In genomic region chr4:137412185-137412709, GRCm38 (mm10) we compare ENCODE assay signal across 29 mouse cellular contexts. TPM values are rescaled to one million over a fixed set of nuclear protein-coding genes. Genes with fewer than 3 reads are reported as not detected.
DNase-seq lines count a peak whose midpoint lies in the region; ATAC-seq and TF ChIP-seq lines count a peak whose summit lies in the region.
"Not testable (repeated sequence)": the region's sequence is repeated elsewhere in the genome, so short reads cannot be mapped to it uniquely, and the experiment has no call there.
"Had no signal": no experiment of that assay in that cellular context is flagged by ENCODE, and none has a peak within 500 bp of the region (broad histone marks: within the 10 kb centered on the region; RNA-seq: fewer than 3 reads in every experiment).

No protein-coding gene starts in this region.

- not testable (repeated sequence) for H3K27me3 ChIP-seq in heart, embryonic 15.5 days; limb, embryonic 15.5 days; liver, embryonic 16.5 days (ENCODE audit: control insufficient read depth, insufficient read depth, low read depth, low read length); lung, postnatal 0 days (replicated peaks; ENCODE audit: insufficient read depth, low read length); stomach, embryonic 15.5 days (replicated peaks); testis, adult 2 months (ENCODE audit: control insufficient read depth, insufficient read depth, low read length)

- not testable (repeated sequence) for TF ChIP-seq POLR2A in testis, adult 2 months (IDR thresholded peaks at IDR 0.05; ENCODE audit: control insufficient read depth, low read depth, low read length)

- DNase-seq in gastrocnemius, postnatal 25 days: peak; percentile 27
- not testable (repeated sequence) for DNase-seq in lung, postnatal 0 days (ENCODE audit: low spot score)

- ATAC-seq in heart, embryonic 15.5 days (replicated peaks; ENCODE audit: insufficient number of reproducible peaks, insufficient read depth, low FRiP score, low read depth): peak; percentile 18; the same call in 1 of the 2 replicates
- peak; percentile 19; the same call in 1 of the 2 replicates for ATAC-seq in limb, embryonic 15.5 days (ENCODE audit: insufficient number of reproducible peaks, low FRiP score, low TSS enrichment, low read depth)
- peak; percentile 84 for ATAC-seq in liver, embryonic 16.5 days (ENCODE audit: low read depth)
- ATAC-seq in lung, postnatal 0 days: peak; percentile 26; the same call in 1 of the 2 replicates
- ATAC-seq in stomach, embryonic 15.5 days (ENCODE audit: insufficient read depth, low FRiP score, low read depth): peak; percentile 76

- TF ChIP-seq CTCF in lung, postnatal 0 days (IDR thresholded peaks at IDR 0.05); testis, adult 2 months (IDR thresholded peaks at IDR 0.05; ENCODE audit: control insufficient read depth, insufficient read depth, insufficient replicate concordance, low read depth, low read length): not testable (repeated sequence)

- H3K36me3 ChIP-seq in heart, embryonic 15.5 days; limb, embryonic 15.5 days; liver, embryonic 16.5 days (ENCODE audit: control insufficient read depth, insufficient read depth); lung, postnatal 0 days (ENCODE audit: insufficient read depth, low read length); stomach, embryonic 15.5 days; testis, adult 2 months (ENCODE audit: control insufficient read depth, insufficient read depth, low read length): not testable (repeated sequence)

- H3K4me2 ChIP-seq in heart, embryonic 15.5 days; limb, embryonic 15.5 days; liver, embryonic 16.5 days (ENCODE audit: low read depth, low read length); lung, postnatal 0 days (replicated peaks; ENCODE audit: low read depth, low read length); stomach, embryonic 15.5 days: not testable (repeated sequence)

- H3K4me3 ChIP-seq in heart, embryonic 15.5 days; limb, embryonic 15.5 days; liver, embryonic 16.5 days (ENCODE audit: low read depth, low read length); lung, postnatal 0 days (ENCODE audit: low read depth, low read length); stomach, embryonic 15.5 days (replicated peaks); testis, adult 2 months (ENCODE audit: control insufficient read depth, low read depth, low read length): not testable (repeated sequence)

- H3K4me1 ChIP-seq in heart, embryonic 15.5 days (replicated peaks); limb, embryonic 15.5 days; liver, embryonic 16.5 days (ENCODE audit: control insufficient read depth, low read depth, low read length); lung, postnatal 0 days (ENCODE audit: insufficient read depth, low read depth, low read length); stomach, embryonic 15.5 days; testis, adult 2 months (ENCODE audit: control insufficient read depth, insufficient read depth, low read length): not testable (repeated sequence)

- TF ChIP-seq EP300 in lung, postnatal 0 days (IDR thresholded peaks at IDR 0.05): not testable (repeated sequence)

- WGBS in heart, embryonic 15.5 days: 56% methylated on average over 7 of the region's 7 CpGs
- 79% methylated on average over 7 of the region's 7 CpGs for WGBS in limb, embryonic 15.5 days
- WGBS in liver, embryonic 16.5 days (ENCODE audit: insufficient replicate concordance): 55% methylated on average over 7 of the region's 7 CpGs
- WGBS in lung, postnatal 0 days: 58% methylated on average over 7 of the region's 7 CpGs
- 54% methylated on average over 7 of the region's 7 CpGs for WGBS in stomach, embryonic 15.5 days

- not testable (repeated sequence) for H3K9ac ChIP-seq in heart, embryonic 15.5 days; limb, embryonic 15.5 days; liver, embryonic 16.5 days (ENCODE audit: low read depth, low read length); lung, postnatal 0 days (replicated peaks; ENCODE audit: low read depth); stomach, embryonic 15.5 days

- not testable (repeated sequence) for H3K27ac ChIP-seq in heart, embryonic 15.5 days; limb, embryonic 15.5 days; liver, embryonic 16.5 days (ENCODE audit: low read length); lung, postnatal 0 days (ENCODE audit: low read length); stomach, embryonic 15.5 days
- H3K27ac ChIP-seq in testis, adult 2 months (ENCODE audit: control insufficient read depth, insufficient read depth, low read depth, low read length): 0 out of 2 replicates have a peak overlapping the region, but pooled peaks have one; percentile 13

- not testable (repeated sequence) for H3K9me3 ChIP-seq in heart, embryonic 15.5 days (replicated peaks); limb, embryonic 15.5 days; liver, embryonic 16.5 days (replicated peaks; ENCODE audit: control insufficient read depth, low read length); lung, postnatal 0 days (ENCODE audit: low read length); stomach, embryonic 15.5 days

RNA-seq across cellular contexts. Expression of gene Cela3a, which starts 2.7 kb away (rescaled TPM):
- not detected for total RNA-seq in gastrocnemius, postnatal 25 days (2021)
- not detected in 2 replicates for polyA plus RNA-seq in heart, embryonic 15.5 days (2015; fragmentation: Nextera tagmentation; extraction: Ambion mirVana)
- not detected in 2 replicates for polyA plus RNA-seq in limb, embryonic 15.5 days (2015; fragmentation: Nextera tagmentation; extraction: Ambion mirVana)
- not detected in 2 replicates for polyA plus RNA-seq in liver, embryonic 16.5 days (2015; fragmentation: Nextera tagmentation; extraction: Ambion mirVana)
- not detected in 2 replicates for polyA plus RNA-seq in lung, postnatal 0 days (2015; fragmentation: Nextera tagmentation; extraction: Ambion mirVana)
- polyA plus RNA-seq in stomach, embryonic 15.5 days (2015; fragmentation: Nextera tagmentation; extraction: Ambion mirVana): 0.26 and 0.36 TPM in 2 replicates
- polyA plus RNA-seq in testis, adult 2 months (2012; rRNA removed): not detected in 2 replicates
- total RNA-seq: adrenal gland, adult 2 months; adrenal gland, postnatal 14 days; common myeloid progenitor, adult 5-6 weeks; forebrain, postnatal 0 days; gastrocnemius, postnatal 10 days; heart, adult 8-10 months; heart, postnatal 25 days; hematopoietic stem cell, adult 5-6 weeks; MEL had no signal
- polyA plus RNA-seq: adrenal gland, adult 2 months; C2C12; CD4-positive, CD25-positive, alpha-beta regulatory T cell, adult 4 months; cerebellum, adult 2 months; embryonic facial prominence, embryonic 12.5 days; embryonic facial prominence, embryonic 15.5 days; forebrain, embryonic 11.5 days; forebrain, embryonic 14.5 days; forebrain, postnatal 0 days; frontal cortex, adult 2 months; heart, embryonic 12.5 days; heart, postnatal 0 days; hindbrain, embryonic 12.5 days; hindbrain, embryonic 15.5 days had no signal

RNA-seq across cellular contexts. Expression of gene Cela3b, which starts 18.1 kb away (rescaled TPM):
- total RNA-seq in gastrocnemius, postnatal 25 days (2021): not detected
- not detected in 2 replicates for polyA plus RNA-seq in heart, embryonic 15.5 days (2015; fragmentation: Nextera tagmentation; extraction: Ambion mirVana)
- 0.70 TPM in 1 of 2 replicates, not detected in the other for polyA plus RNA-seq in limb, embryonic 15.5 days (2015; fragmentation: Nextera tagmentation; extraction: Ambion mirVana)
- 0.46 and 6.1 TPM in 2 replicates for polyA plus RNA-seq in liver, embryonic 16.5 days (2015; fragmentation: Nextera tagmentation; extraction: Ambion mirVana)
- not detected in 2 replicates for polyA plus RNA-seq in lung, postnatal 0 days (2015; fragmentation: Nextera tagmentation; extraction: Ambion mirVana)
- 232 and 273 TPM in 2 replicates for polyA plus RNA-seq in stomach, embryonic 15.5 days (2015; fragmentation: Nextera tagmentation; extraction: Ambion mirVana)
- polyA plus RNA-seq in testis, adult 2 months (2012; rRNA removed): 2.8 and 3.3 TPM in 2 replicates
- total RNA-seq: adrenal gland, adult 2 months; adrenal gland, postnatal 14 days; common myeloid progenitor, adult 5-6 weeks; forebrain, postnatal 0 days; gastrocnemius, postnatal 10 days; heart, adult 8-10 months; heart, postnatal 25 days; hematopoietic stem cell, adult 5-6 weeks; MEL had no signal
- polyA plus RNA-seq: C2C12; CD4-positive, CD25-positive, alpha-beta regulatory T cell, adult 4 months; cerebellum, adult 2 months; embryonic facial prominence, embryonic 12.5 days; embryonic facial prominence, embryonic 15.5 days; forebrain, embryonic 11.5 days; forebrain, embryonic 14.5 days; forebrain, postnatal 0 days; frontal cortex, adult 2 months; heart, embryonic 12.5 days; heart, postnatal 0 days; hindbrain, embryonic 12.5 days; hindbrain, embryonic 15.5 days had no signal

RNA-seq across cellular contexts. Expression of gene 1700013G24Rik, which starts 40.8 kb away (rescaled TPM):
- not detected for total RNA-seq in gastrocnemius, postnatal 25 days (2021)
- polyA plus RNA-seq in heart, embryonic 15.5 days (2015; fragmentation: Nextera tagmentation; extraction: Ambion mirVana): not detected in 2 replicates
- 0.23 and 0.40 TPM in 2 replicates for polyA plus RNA-seq in limb, embryonic 15.5 days (2015; fragmentation: Nextera tagmentation; extraction: Ambion mirVana)
- polyA plus RNA-seq in liver, embryonic 16.5 days (2015; fragmentation: Nextera tagmentation; extraction: Ambion mirVana): not detected in 2 replicates
- not detected in 2 replicates for polyA plus RNA-seq in lung, postnatal 0 days (2015; fragmentation: Nextera tagmentation; extraction: Ambion mirVana)
- polyA plus RNA-seq in stomach, embryonic 15.5 days (2015; fragmentation: Nextera tagmentation; extraction: Ambion mirVana): not detected in 2 replicates
- 1,386 and 1,446 TPM in 2 replicates for polyA plus RNA-seq in testis, adult 2 months (2012; rRNA removed)
- total RNA-seq: adrenal gland, adult 2 months; adrenal gland, postnatal 14 days; adrenal gland, postnatal 4 days; common myeloid progenitor, adult 5-6 weeks; forebrain, postnatal 0 days; gastrocnemius, postnatal 10 days; heart, adult 8-10 months; heart, postnatal 25 days; hematopoietic stem cell, adult 5-6 weeks; MEL had no signal
- polyA plus RNA-seq: adrenal gland, adult 2 months; CD4-positive, CD25-positive, alpha-beta regulatory T cell, adult 4 months; cerebellum, adult 2 months; embryonic facial prominence, embryonic 12.5 days; embryonic facial prominence, embryonic 15.5 days; forebrain, embryonic 11.5 days; forebrain, embryonic 14.5 days; forebrain, postnatal 0 days; frontal cortex, adult 2 months; heart, embryonic 12.5 days; heart, postnatal 0 days; hindbrain, embryonic 12.5 days; hindbrain, embryonic 15.5 days had no signal

RNA-seq across cellular contexts. Expression of gene Cdc42, which starts 54.7 kb away (rescaled TPM):
- total RNA-seq in gastrocnemius, postnatal 25 days (2021): 100 to 1,000 TPM; 159 to 174 TPM
- 462 and 495 TPM in 2 replicates for polyA plus RNA-seq in heart, embryonic 15.5 days (2015; fragmentation: Nextera tagmentation; extraction: Ambion mirVana)
- polyA plus RNA-seq in limb, embryonic 15.5 days (2015; fragmentation: Nextera tagmentation; extraction: Ambion mirVana): 721 and 737 TPM in 2 replicates
- 235 and 242 TPM in 2 replicates for polyA plus RNA-seq in liver, embryonic 16.5 days (2015; fragmentation: Nextera tagmentation; extraction: Ambion mirVana)
- polyA plus RNA-seq in lung, postnatal 0 days (2015; fragmentation: Nextera tagmentation; extraction: Ambion mirVana): 545 and 582 TPM in 2 replicates
- polyA plus RNA-seq in stomach, embryonic 15.5 days (2015; fragmentation: Nextera tagmentation; extraction: Ambion mirVana): 670 and 699 TPM in 2 replicates
- polyA plus RNA-seq in testis, adult 2 months (2012; rRNA removed): 27.0 and 35.4 TPM in 2 replicates

RNA-seq across cellular contexts. Expression of gene Hspg2, which starts 56.3 kb away (rescaled TPM):
- 100 to 1,000 TPM; 105 to 107 TPM for total RNA-seq in gastrocnemius, postnatal 25 days (2021)
- polyA plus RNA-seq in heart, embryonic 15.5 days (2015; fragmentation: Nextera tagmentation; extraction: Ambion mirVana): 41.3 and 56.3 TPM in 2 replicates
- 40.6 and 44.5 TPM in 2 replicates for polyA plus RNA-seq in limb, embryonic 15.5 days (2015; fragmentation: Nextera tagmentation; extraction: Ambion mirVana)
- polyA plus RNA-seq in liver, embryonic 16.5 days (2015; fragmentation: Nextera tagmentation; extraction: Ambion mirVana): 4.3 and 5.2 TPM in 2 replicates
- 20.2 and 25.3 TPM in 2 replicates for polyA plus RNA-seq in lung, postnatal 0 days (2015; fragmentation: Nextera tagmentation; extraction: Ambion mirVana)
- polyA plus RNA-seq in stomach, embryonic 15.5 days (2015; fragmentation: Nextera tagmentation; extraction: Ambion mirVana): 28.5 and 28.9 TPM in 2 replicates
- 6.0 and 7.4 TPM in 2 replicates for polyA plus RNA-seq in testis, adult 2 months (2012; rRNA removed)
- total RNA-seq: hematopoietic stem cell, adult 5-6 weeks had no signal
- polyA plus RNA-seq: CD4-positive, CD25-positive, alpha-beta regulatory T cell, adult 4 months had no signal

Comparison
In these comparisons a context has a peak if more than half of its experiments do, and no peak if none do; other contexts are left out.
1. ATAC-seq: peak in every context shown above with its lines; median percentile 84 in liver, embryonic 16.5 days; 76 in stomach, embryonic 15.5 days; 26 in lung, postnatal 0 days; 19 in limb, embryonic 15.5 days; 18 in heart, embryonic 15.5 days.
2. RNA of gene Cela3b, which starts 18.1 kb away (polyA plus RNA-seq): 232 to 273 TPM in stomach, embryonic 15.5 days; 0.46 to 6.1 TPM in liver, embryonic 16.5 days, 2.8 to 3.3 TPM in testis, adult 2 months, not detected in heart, embryonic 15.5 days, 0.70 TPM in limb, embryonic 15.5 days and not detected in lung, postnatal 0 days; every median in the first group is over 10 times any median in the second.
3. RNA of gene 1700013G24Rik, which starts 40.8 kb away (polyA plus RNA-seq): 1,386 to 1,446 TPM in testis, adult 2 months; 0.23 to 0.40 TPM in limb, embryonic 15.5 days, not detected in heart, embryonic 15.5 days, not detected in liver, embryonic 16.5 days, not detected in lung, postnatal 0 days and not detected in stomach, embryonic 15.5 days; every median in the first group is over 100 times any median in the second.